Mouse (Mus musculus) left cerebral cortex, postnatal 25 days (tissue): ENCODE results near the gene Catsper3. TPM values are rescaled to one million over a fixed set of nuclear protein-coding genes. Genes with fewer than 3 reads are reported as not detected.

ENCODE experiments used
- DNase-seq, 2 experiments: peaks; one replicate each; pipeline ENCODE4 v3.0.0; 2022; ENCODE audit warnings: low spot score in 2 of 2, mixed read lengths in 1 of 2
- intact Hi-C: fragments of 180-260 bp; cut with DNase I; formaldehyde crosslinking; loops from one replicate; pipeline ENCODE4 v1.15.1; 2025
- total RNA-seq, 2 experiments: library from RNA; stranded (reverse); gene quantifications; 2 replicates each; pipeline ENCODE4 v1.2.3; 2021

Gene Catsper3
- total RNA-seq, 2 experiments from 2014 or later: 0.34 to 0.53 TPM

- DNase-seq: no peak
- intact Hi-C loops: no loop called here
Measured at GRCm38 (mm10) chr13:55843700-55844099, 59.3 kb downstream of the Catsper3 start.

GRCm38 (mm10) chr13:55847805-55848204 is 63.4 kb downstream of the Catsper3 start:
- DNase-seq: no peak
- intact Hi-C loops: no loop called here

GRCm38 (mm10) chr13:55848604-55849190 is 64.3 kb downstream of the Catsper3 start:
- intact Hi-C loops: no loop called here
- no peak for DNase-seq

- no peak for DNase-seq
- intact Hi-C loops: no loop called here
Measured at GRCm38 (mm10) chr13:55850726-55851125, 66.4 kb downstream of the Catsper3 start.

GRCm38 (mm10) chr13:55852205-55852604 is 67.8 kb downstream of the Catsper3 start:
- DNase-seq: no peak
- intact Hi-C loops: no loop called here

- DNase-seq: no peak
- intact Hi-C loops: no loop called here
Measured at GRCm38 (mm10) chr13:55855793-55856192, 71.4 kb downstream of the Catsper3 start.

GRCm38 (mm10) chr13:55858463-55858862 is 74.1 kb downstream of the Catsper3 start:
- DNase-seq: no peak
- intact Hi-C loops: no loop called here

Other genes starting within 250 kb of the Catsper3 start
- gene Ddx41, start 247.9 kb upstream of the Catsper3 start, total RNA-seq: 10 to 100 TPM; 53.6 to 58.0 TPM
- gene Fam193b, start 213.4 kb upstream of the Catsper3 start, total RNA-seq: 10 to 100 TPM; 67.0 to 84.3 TPM
- 100 to 1,000 TPM; 129 to 134 TPM for gene Tmed9, start 210.8 kb upstream of the Catsper3 start, total RNA-seq
- gene B4galt7, start 184.7 kb upstream of the Catsper3 start, total RNA-seq: 10 to 100 TPM; 22.9 to 25.5 TPM
- 10 to 100 TPM; 40.7 to 45.9 TPM for gene Caml, start 161.6 kb upstream of the Catsper3 start, total RNA-seq
- gene Ddx46, start 149.5 kb upstream of the Catsper3 start, total RNA-seq: 10 to 100 TPM; 39.9 to 44.0 TPM
- gene B230219D22Rik, start 91.4 kb upstream of the Catsper3 start, total RNA-seq: 10 to 100 TPM; 81.0 to 85.9 TPM
- gene Txndc15, start 69.9 kb upstream of the Catsper3 start, total RNA-seq: 10 to 100 TPM; 65.7 to 77.2 TPM
- gene Pcbd2, start 57.2 kb upstream of the Catsper3 start, total RNA-seq: 10 to 100 TPM; 24.0 to 27.5 TPM
- gene Pitx1, start 51.6 kb downstream of the Catsper3 start, total RNA-seq: not detected